Mouse (Mus musculus) naive thymus-derived CD4-positive, alpha-beta T cell, adult 2 months (primary cell): ENCODE results near the gene Slc1a2.

ENCODE experiments used
- DNase-seq: peaks from one replicate; pipeline ENCODE4 v3.0.0-alpha.2; 2011; ENCODE audit warnings: low read depth

Slc1a2 gene

GRCm38 (mm10) chr2:102763991-102764390 lies 105.5 kb downstream of the Slc1a2 start:
- DNase-seq, result no peak

- no peak for DNase-seq
Observed at GRCm38 (mm10) chr2:102764602-102765374, 106.3 kb downstream of the Slc1a2 start.

- no peak for DNase-seq
Observed at GRCm38 (mm10) chr2:102768267-102768666, 109.8 kb downstream of the Slc1a2 start.

GRCm38 (mm10) chr2:102771304-102771703 lies 112.8 kb downstream of the Slc1a2 start:
- DNase-seq, result no peak

GRCm38 (mm10) chr2:102772276-102772675 lies 113.8 kb downstream of the Slc1a2 start:
- DNase-seq, result no peak

- DNase-seq, result no peak
Observed at GRCm38 (mm10) chr2:102774700-102775099, 116.2 kb downstream of the Slc1a2 start.

- no peak for DNase-seq
Observed at GRCm38 (mm10) chr2:102775561-102775960, 117.1 kb downstream of the Slc1a2 start.

- no peak for DNase-seq
Observed at GRCm38 (mm10) chr2:102778208-102778607, 119.7 kb downstream of the Slc1a2 start.

GRCm38 (mm10) chr2:102782751-102783150 lies 124.3 kb downstream of the Slc1a2 start:
- no peak for DNase-seq

- no peak for DNase-seq
Observed at GRCm38 (mm10) chr2:102785696-102786095, 127.2 kb downstream of the Slc1a2 start.

GRCm38 (mm10) chr2:102791641-102792040 lies 133.2 kb downstream of the Slc1a2 start:
- no peak for DNase-seq

GRCm38 (mm10) chr2:102792804-102793203 lies 134.3 kb downstream of the Slc1a2 start:
- DNase-seq, result no peak

- no peak for DNase-seq
Observed at GRCm38 (mm10) chr2:102795034-102795433, 136.6 kb downstream of the Slc1a2 start.

GRCm38 (mm10) chr2:102798149-102798548 lies 139.7 kb downstream of the Slc1a2 start:
- DNase-seq, result no peak

- no peak for DNase-seq
Observed at GRCm38 (mm10) chr2:102801899-102802298, 143.4 kb downstream of the Slc1a2 start.

GRCm38 (mm10) chr2:102804109-102804508 lies 145.7 kb downstream of the Slc1a2 start:
- peak; percentile 72 for DNase-seq

GRCm38 (mm10) chr2:102805283-102805682 lies 146.8 kb downstream of the Slc1a2 start:
- no peak for DNase-seq

- DNase-seq, result no peak
Observed at GRCm38 (mm10) chr2:102805761-102806496, 147.5 kb downstream of the Slc1a2 start.

GRCm38 (mm10) chr2:102807633-102808032 lies 149.2 kb downstream of the Slc1a2 start:
- no peak for DNase-seq

- no peak for DNase-seq
Observed at GRCm38 (mm10) chr2:102809436-102809835, 151.0 kb downstream of the Slc1a2 start.

- peak; percentile 7 for DNase-seq
Observed at GRCm38 (mm10) chr2:102812756-102813155, 154.3 kb downstream of the Slc1a2 start.

- DNase-seq, result no peak
Observed at GRCm38 (mm10) chr2:102815289-102815809, 156.9 kb downstream of the Slc1a2 start.

GRCm38 (mm10) chr2:102820225-102820711 lies 161.8 kb downstream of the Slc1a2 start:
- no peak for DNase-seq
